Mouse (Mus musculus): Measurements from ENCODE around the gene Usp29. TPM values are rescaled to one million over a fixed set of nuclear protein-coding genes. Genes with fewer than 3 reads are reported as not detected.
"Not testable (repeated sequence)": the region's sequence is repeated elsewhere in the genome, so short reads cannot be mapped to it uniquely, and the experiment has no call there.

Gene Usp29
- total RNA-seq, 2 experiments from 2014 or later = 28.8 to 29.5 TPM

DNA sequence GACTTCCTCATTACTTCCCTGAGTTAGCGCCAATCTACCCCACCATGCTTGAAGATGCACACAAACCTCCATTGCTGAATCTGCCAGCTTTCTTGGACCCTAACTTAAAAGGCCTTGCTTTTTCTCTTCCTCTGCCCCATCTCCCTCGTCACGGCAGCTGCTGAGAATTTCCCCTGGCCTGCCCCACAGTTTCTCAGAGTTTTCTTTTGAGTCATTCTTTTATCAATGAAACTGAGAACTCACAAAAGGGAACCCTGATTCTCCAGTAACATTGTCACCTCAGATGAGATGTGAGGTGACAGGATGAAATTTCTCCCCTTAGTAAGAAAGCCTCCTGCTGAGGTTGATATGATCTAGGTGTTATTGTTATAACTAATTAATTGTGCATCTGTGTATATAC is 138.5 kb downstream of the Usp29 start:
- no peak for DNase-seq (ENCODE audit: extremely low spot score in 1 of 2, low spot score in 1 of 2)

DNA sequence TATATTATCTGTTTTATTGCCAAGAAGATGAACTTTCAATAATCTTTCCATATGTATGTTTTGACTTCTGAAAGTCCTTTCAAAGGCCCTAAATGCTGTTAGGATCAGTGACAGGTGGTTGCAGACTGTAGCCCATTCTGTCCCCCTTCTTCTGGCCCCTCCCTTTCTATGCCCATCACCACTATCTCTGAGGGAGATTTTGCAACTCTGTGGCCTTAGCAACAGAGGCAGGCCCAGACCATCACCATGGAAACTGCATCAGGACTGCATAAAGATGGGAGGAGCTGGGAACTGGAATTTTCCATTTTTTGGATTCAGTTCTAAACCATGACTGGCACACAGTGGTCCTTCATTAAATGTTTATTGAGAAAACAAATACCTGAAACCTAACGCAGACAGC is 139.2 kb downstream of the Usp29 start:
- no peak for DNase-seq (ENCODE audit: extremely low spot score in 1 of 2, low spot score in 1 of 2)

DNA sequence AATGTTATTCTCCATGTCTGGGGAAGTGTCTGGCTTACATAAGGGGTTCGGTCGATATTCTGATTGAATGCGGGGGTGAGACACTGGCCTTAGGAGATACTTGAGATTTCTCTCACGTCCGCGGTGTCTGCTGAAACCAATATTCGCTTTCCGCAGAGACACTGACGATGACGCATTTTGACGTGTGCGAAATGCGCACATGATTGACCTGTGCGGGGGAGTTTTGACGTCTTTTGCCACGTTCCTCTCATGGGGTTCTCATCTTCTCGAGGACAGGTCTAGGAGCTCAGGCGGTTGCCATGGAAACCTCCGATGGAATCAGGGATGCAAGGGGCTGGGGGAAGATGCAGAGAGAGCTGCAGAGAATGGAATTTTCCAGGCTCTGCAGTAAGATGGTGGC is 144.1 kb downstream of the Usp29 start:
- no peak for DNase-seq (ENCODE audit: extremely low spot score in 1 of 2, low spot score in 1 of 2)

DNA sequence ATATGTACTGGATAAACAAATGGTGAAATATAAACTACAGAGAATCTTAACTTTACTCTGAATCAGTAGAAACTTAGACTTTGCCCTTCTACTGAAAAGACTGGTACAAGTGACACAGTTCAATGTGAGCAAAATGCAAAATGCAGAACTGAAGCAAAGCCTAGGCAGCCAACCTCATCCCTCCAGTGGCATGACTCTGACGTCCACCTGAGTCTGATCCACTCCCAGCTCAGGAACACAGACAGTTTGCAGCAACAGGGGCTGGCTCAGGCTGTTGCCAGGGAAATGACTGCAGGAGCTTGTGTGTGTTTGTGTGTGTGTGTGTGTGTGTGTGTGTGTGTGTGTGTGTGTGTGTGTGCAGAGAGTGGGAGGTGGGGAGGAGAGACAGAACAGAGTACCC is 147.8 kb downstream of the Usp29 start:
- no peak for DNase-seq (ENCODE audit: extremely low spot score in 1 of 2, low spot score in 1 of 2)

DNA sequence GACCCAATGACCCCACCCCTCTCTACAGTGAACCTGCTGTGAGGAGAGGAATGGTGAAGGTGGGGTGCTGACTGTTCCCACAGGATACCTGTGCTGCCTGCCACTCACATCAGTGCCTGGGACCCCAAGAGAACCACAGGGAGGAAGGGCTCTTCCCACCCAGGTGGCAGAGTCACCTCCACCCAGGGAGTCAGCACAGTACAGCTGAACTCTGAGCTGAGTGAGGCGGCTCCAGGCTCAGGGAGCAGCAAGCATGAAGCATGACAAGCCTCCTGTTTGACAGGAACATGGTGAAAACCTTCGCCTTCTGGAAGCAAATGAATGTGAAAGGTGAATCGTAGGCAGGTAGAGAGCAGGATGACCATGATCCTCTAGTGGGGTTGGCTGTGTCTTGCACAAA is 148.5 kb downstream of the Usp29 start:
- not testable (repeated sequence) for DNase-seq (ENCODE audit: extremely low spot score in 1 of 2, low spot score in 1 of 2)

DNA sequence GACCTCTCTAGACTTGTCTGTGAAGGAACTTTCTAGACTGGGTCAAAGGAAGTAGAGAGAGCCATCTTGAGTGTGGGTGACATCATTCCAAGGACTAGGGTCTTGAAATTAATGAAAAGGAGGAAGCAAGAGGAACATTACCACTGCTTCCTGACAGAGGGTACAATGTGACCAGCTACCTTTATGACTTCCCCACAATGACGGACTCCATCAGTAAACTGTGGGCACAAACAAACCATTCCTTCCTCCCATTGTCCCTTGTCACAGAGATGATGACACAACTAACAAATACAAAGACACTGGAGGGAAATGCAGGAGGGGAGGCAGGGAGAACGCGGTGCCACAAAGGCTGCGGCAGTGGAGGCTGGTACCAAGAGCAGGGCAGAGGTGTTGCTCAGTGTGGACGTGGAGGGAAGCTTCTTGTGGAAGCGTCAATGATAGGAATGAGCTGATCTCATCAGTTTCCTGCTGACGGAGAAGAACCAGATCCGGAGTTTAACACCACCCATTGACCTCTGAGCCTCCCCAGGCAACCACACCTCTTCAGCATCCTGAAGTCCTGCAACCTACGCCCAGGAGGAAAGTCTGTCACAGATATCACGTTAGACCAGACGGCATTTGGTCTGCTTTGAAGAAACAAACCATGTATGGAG is 149.3 kb downstream of the Usp29 start:
- DNase-seq (ENCODE audit: extremely low spot score in 1 of 2, low spot score in 1 of 2) = no peak

DNA sequence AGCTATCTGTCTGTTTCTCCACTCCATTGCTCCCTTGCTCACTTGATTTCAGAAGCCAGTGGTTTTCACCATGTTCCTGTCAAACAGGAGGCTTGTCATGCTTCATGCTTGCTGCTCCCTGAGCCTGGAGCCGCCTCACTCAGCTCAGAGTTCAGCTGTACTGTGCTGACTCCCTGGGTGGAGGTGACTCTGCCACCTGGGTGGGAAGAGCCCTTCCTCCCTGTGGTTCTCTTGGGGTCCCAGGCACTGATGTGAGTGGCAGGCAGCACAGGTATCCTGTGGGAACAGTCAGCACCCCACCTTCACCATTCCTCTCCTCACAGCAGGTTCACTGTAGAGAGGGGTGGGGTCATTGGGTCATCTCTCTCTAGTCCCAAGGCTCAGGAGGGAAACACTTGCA is 150.5 kb downstream of the Usp29 start:
- not testable (repeated sequence) for DNase-seq (ENCODE audit: extremely low spot score in 1 of 2, low spot score in 1 of 2)

DNA sequence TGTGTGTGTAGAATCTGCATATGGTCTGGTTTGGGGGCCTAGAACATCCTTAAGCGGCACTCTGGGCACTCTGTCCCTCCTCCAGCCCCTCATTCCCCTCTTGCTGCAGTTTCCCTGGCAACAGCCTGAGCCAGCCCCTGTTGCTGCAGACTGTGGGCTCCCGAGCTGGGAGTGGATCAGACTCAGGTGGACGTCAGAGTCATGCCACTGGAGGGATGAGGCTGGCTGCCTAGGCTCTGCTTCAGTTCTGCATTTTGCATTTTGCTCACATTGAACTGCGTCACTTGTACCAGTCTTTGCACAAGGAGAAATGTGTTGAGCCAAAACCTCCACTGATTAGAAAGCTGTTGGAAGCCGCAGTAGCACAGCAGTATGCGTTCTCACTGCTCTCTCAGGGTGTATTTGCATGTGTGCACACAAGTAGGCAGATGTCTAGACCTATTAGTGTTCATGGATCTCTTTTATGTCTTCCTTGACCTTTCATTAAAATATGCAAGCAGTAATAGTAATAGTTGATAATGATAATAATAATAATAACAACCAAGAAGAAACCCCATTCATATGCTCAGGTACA is 151.2 kb downstream of the Usp29 start:
- DNase-seq (ENCODE audit: extremely low spot score in 1 of 2, low spot score in 1 of 2) = no peak

DNA sequence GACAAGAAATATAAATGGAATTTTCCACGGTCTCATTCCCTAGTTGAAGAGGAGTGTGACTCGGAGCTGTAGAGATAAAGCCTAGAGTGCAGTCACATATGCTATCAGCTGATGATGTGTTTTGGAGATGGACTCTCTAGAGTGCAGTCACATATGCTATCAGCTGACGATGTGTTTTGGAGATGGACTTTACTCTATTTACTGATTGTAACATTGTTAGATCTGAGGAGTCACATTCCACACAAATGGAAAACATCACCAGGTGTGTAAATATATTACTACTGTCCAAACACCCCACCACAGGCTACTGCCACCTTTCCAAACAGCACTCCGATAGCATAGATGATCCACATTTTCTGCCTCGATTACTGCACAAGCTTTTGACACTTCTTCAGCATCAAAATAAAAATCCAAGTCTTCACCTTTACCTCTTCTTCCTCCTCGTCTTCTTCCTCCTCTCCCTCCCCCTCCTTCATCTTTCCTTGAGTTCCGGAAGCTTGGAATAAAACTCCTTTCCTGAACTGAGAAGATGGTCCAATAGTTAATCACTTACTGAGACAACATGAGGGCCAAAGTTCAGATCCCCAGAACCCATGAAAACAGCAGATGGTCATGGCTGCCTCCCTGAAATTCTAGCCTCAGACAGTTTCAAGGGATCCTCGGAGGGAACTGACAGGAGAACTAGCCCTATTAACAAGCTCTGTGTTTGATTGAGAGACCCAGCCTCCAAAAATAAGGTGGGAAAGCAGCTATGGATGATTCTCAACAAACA is 153.2 kb downstream of the Usp29 start:
- DNase-seq (ENCODE audit: extremely low spot score in 1 of 2, low spot score in 1 of 2) = no peak

DNA sequence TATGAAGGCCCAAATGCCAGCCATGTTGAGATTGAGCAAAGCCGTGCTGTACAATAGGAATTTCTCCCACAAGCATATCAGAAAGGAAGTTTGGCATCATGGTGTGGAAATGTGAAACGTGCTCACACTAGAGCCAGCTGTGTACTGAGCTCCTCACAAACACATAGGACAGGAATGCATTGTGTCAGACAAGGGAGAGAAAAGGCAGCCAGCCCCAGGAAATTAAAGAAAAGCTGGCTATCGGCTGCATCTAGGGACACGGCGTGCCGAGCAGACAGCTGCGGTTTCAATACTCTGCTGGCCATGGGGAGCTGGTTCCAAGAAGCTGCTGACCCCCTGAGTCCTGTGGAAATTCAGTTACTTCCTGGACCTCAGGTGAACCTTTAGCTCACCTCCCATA is 155.0 kb downstream of the Usp29 start:
- no peak for DNase-seq (ENCODE audit: extremely low spot score in 1 of 2, low spot score in 1 of 2)

DNA sequence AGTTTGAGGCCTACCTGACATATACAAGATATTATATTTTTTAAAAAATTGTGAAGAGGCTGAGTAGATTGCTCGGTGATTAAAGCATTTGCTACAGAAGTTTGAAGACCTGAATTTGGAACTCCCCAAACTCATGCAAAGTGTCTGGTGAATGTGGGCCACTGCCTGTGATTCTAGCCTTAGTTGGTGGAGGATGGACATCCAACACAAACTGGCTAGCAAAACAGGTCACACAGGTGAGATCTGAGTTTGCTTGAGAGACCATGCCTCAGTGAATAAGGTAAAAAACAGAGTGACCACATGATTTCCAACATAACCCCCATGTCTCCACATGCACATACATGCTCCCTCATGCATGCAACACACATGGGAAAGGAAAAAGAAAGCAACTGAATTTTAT is 156.5 kb downstream of the Usp29 start:
- DNase-seq (ENCODE audit: extremely low spot score in 1 of 2, low spot score in 1 of 2) = no peak

DNA sequence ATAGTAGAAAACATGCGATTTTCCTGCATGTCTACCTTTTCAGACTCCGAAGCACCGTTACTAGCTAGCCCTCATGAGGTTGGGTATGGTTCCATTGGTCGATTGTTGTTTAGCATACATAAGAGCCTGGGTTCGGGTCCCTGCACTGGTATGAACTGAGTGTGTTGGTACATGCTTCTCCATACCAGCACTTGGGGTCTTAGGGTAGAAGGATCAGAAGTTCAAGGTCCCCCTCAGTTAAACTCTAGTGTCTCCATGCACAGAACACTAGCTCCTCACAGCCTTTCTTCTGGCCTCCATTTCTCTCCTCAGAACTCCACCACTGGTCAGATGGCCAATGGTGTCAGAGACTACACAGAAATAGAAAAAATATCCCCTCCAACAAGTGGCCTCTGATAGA is 159.5 kb downstream of the Usp29 start:
- DNase-seq (ENCODE audit: extremely low spot score in 1 of 2, low spot score in 1 of 2) = no peak

DNA sequence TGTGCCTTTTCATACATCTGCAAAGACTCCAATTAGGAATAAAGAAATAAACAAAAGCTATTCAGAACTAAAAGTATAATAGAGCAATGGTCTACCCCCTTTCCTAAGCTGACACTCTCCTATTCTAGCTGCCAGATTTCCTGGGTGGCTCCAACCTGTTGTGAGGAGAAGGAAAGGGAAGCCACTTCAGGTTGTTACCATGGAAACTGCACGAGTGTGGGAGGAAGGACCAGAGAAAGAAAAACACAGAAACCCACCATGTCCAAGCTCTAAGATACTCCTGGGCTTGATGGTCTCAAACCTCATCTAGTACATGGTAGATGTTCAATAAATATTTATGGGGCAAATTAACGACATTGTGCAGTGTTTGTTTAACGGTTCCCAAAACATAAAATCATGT is 160.8 kb downstream of the Usp29 start:
- DNase-seq (ENCODE audit: extremely low spot score in 1 of 2, low spot score in 1 of 2) = no peak

DNA sequence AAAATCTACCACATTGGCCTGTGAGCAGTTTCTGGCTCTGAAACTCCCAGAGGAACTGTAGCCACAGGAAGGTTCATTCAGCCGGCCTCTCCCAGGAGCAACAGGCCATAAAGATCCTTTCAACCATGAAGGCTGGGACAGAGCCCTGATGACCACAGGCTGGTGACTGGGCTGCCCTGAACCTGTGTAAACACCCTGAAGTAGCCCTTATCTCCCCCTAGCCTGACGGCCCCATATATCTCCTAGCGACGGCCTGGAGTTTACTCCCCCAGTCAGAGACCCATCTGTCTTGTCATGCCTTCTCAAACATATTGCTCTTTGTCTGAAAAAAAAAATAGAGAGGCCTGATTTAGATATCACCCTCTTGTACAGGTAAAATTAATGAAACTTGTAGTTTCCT is 166.6 kb downstream of the Usp29 start:
- DNase-seq (ENCODE audit: extremely low spot score in 1 of 2, low spot score in 1 of 2) = not testable (repeated sequence)

DNA sequence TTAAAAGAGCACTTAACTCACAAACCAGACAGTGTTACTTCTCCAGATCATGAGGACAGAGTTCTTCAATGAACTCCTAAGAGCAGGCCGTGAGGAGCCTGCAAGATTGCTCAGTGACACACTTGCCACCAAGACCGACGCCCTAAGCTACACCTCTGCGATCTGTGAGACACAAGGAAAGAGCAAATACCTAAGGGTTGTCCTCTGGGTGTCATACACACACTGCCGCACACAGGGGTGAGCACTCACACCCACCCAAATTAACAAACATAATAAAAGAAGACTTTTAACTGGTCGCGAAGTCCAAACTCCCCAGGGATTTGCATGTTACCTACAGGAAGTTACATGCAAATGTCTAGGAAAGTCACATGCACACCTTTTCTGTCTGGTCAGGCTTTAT is 170.3 kb downstream of the Usp29 start:
- no peak for DNase-seq (ENCODE audit: extremely low spot score in 1 of 2, low spot score in 1 of 2)

DNA sequence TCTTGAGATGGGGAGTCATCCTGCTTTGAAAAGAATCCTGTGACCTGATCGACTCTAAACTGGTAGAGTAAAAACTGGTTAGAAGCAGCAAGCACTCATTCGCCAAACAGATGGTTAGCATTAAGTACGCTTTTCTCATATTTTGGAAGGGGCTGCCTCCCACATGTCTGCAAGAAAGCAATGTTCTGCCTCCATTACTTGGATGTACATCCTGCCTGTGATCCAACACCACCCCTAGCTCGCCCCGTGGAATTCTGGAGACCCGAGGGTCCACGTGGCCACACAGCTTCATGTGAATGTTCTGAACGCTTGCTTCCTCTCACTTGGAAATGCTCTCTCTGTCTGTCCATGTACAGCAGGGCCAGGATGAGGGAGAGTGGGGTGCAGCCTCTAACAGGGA is 173.1 kb downstream of the Usp29 start:
- DNase-seq (ENCODE audit: extremely low spot score in 1 of 2, low spot score in 1 of 2) = no peak

DNA sequence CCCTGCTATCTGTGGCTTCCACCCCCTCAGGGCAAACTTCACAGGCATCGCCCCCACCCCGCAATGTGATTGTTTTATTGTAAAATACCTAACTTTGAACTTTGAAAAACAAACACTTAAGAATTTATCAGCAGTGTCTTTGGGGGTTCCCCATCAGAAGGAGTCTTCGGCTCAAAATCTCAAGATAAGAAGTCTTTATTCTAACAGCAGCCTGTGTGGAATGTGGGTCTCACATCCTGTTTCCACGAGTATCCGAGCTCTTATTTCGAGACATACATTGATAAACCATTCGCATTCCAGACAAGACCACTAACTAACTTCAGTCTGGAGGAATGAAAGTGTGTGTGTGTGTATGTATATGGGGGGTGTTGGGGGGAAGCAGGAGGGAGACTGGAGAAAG is 180.1 kb downstream of the Usp29 start:
- DNase-seq (ENCODE audit: extremely low spot score in 1 of 2, low spot score in 1 of 2) = no peak

DNA sequence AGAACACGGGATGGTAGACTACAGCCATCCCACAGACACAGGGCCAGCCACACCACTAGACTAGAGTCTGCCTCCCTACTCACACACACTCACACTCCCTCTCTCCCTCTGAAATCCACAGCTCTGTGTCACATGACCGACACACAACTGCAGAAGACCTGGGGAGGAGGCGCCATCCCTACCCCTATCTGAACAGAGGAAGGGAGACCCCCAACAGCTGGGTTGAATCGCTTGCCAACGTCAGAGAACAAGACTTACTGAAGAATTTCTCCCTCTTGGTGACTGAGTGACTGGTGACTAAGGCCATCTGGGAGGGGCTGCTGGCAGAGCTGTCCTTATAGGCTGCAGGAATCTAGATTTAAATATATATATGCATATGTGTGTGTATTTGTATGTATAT is 181.4 kb downstream of the Usp29 start:
- DNase-seq (ENCODE audit: extremely low spot score in 1 of 2, low spot score in 1 of 2) = no peak

DNA sequence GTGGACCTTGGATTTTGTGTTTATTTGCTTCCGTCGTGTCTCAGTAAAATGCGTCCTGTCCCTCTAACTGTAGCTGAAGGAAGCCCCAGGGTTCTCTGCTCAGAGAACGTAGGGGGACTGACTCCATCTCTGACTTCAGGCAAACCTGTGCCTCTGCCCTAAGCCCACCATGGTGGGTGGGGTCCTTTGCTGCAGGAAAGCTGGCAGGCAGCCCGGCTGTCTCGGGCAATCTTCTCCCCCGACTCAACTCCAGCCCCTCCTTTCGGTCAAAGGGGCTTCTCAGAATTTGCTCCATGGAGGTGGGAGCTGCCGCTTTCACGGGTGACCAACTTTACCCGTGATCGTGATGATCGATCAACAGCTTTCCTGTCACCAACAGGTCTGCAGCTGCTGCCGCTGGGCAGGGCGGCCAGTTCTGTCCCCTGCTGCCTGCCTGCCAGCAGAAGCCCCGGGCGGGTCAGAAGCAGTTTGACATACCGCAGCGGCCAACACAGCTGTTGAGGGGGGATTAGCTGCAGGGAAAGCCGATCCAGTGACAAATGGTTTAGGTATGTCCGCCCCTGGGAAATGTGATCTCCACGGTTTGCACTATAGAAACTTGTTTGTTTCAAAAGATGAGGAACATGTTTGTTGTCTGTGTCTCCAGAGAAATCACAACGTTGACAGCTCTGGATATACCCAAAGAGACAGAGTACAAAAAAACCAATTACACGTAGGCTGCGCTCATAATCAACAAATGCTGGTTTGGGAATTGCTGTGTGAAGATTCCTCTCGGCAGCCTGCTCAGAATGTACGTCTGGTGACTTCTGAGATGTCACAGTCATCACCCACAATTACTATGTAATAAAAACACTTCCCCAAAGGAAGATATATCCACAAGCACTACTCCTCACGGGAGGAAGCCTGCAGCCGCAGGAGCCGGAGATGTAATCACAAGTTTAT is 183.3 kb downstream of the Usp29 start:
- no peak for DNase-seq (ENCODE audit: extremely low spot score in 1 of 2, low spot score in 1 of 2)

DNA sequence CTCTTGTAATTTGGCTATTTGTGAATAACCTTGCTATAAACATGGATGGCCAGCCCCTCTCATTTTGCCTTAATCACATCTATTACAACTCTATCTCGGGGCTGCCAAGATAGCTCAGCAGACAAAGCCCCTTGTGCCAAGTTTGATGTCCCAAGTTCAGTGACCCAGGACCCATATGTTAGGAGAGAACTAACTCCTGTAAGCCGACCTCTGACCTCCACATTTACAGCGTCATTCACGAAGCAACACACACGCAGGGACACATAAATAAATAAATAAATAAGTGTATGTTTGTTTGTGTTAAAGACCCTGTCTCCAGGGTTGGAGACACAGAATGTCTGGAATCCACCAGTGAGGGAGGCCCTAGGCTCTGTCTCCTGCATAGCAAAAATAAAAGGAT is 186.7 kb downstream of the Usp29 start:
- DNase-seq (ENCODE audit: extremely low spot score in 1 of 2, low spot score in 1 of 2) = no peak

DNA sequence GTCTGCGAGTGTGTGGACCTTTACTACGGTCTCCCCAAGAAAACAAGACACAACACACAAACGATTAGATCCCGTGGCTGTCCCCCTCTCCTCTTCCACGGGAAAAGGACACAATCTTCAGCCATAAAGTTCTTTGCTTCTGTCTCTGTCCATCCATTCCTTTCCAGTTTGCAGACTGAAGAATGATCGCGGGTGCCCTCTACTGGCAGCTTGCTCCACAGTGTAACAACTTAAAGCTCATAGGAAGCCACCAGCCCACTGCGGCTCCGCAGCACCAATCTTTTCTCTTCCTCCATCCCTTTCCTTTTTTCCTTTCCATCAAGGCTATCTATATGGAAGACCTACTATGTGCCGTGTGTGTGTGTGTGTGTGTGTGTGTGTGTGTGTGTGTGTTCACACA is 187.9 kb downstream of the Usp29 start:
- peak; percentile 86 to 99 for DNase-seq (ENCODE audit: extremely low spot score in 1 of 2, low spot score in 1 of 2)

All from layer of hippocampus, postnatal 25 days (tissue).